ENCODE assay signal across 25 mouse cellular contexts in the genomic region with DNA sequence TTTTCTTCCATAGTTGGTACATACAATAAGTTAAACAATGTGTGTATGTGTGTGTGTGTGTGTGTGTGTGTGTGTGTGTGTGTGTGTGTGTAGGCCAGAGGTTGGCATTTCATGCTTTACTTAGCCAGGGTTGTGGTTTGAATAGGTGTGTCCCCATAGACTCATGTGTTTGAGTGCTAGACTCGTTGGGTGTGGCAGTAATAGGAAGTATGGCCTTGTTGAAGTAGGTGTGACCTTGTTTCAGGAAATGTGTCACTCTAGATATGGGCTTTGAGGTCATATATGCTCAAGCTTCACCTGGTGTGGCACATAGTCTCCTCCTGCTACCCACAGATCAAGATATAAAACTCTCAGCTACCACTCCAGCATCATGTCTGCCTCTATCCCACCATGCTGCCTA.
DNase-seq lines count a peak whose midpoint lies in the region; ATAC-seq and TF ChIP-seq lines count a peak whose summit lies in the region.
"Had no signal": no experiment of that assay in that cellular context is flagged by ENCODE, and none has a peak within 500 bp of the region (broad histone marks: within the 10 kb centered on the region; RNA-seq: fewer than 3 reads in every experiment).

No protein-coding gene starts in this region.

- peak; percentile 93 for ATAC-seq in stomach, postnatal 0 days (ENCODE audit: low FRiP score, low TSS enrichment)
- ATAC-seq in hindbrain, embryonic 11.5 days (ENCODE audit: low FRiP score): no peak
- ATAC-seq: CD4-positive, CD25-positive, alpha-beta regulatory T cell, adult 4 months; forebrain, embryonic 14.5 days; forebrain, embryonic 16.5 days had no signal

- peak; percentile 6 for DNase-seq in CH12.LX (ENCODE audit: extremely low read depth)
- DNase-seq in MEL-GATA-1-ER (ENCODE audit: extremely low read depth, low read depth): peak; percentile 7
- DNase-seq in stomach, postnatal 0 days (ENCODE audit: low spot score): no peak
- no peak for DNase-seq in kidney, adult 11 months
- DNase-seq in right cerebral cortex, postnatal 4 days: no peak
- no peak for DNase-seq in hindbrain, embryonic 11.5 days (ENCODE audit: low spot score)
- DNase-seq: adrenal gland, adult 2 months; adrenal gland, postnatal 10 days; adrenal gland, postnatal 25 days; B cell, adult 2 months; cerebellum, adult 11 months; cerebellum, adult 18-20 months; cerebellum, adult 8-10 months; cerebellum, adult 9-11 months; cerebellum, postnatal 14 days; cerebellum, postnatal 36 days; embryo, embryonic 11 days had no signal

- H3K79me2 ChIP-seq in CH12.LX (replicated peaks; ENCODE audit: control insufficient read depth, extremely low read depth, insufficient read depth, poor library complexity, severe bottlenecking): no peaks in the 10 kb centered on the region

- TF ChIP-seq POLR2A in CH12.LX (IDR thresholded peaks at IDR 0.05; ENCODE audit: low read depth, low read length): no peak

- in situ Hi-C loops in CH12.LX (cut with MboI; ENCODE audit: low pct_ligation_motif_present, low pct_unique_long_range_greater_than_20kb, low sequenced_read_pairs): no loop called here

- dilution Hi-C loops in CH12.LX (cut with MboI; ENCODE audit: extremely low pct_ligation_motif_present, extremely low pct_unique_long_range_greater_than_20kb, low sequenced_read_pairs): no loop called here

- H3K27ac ChIP-seq in CH12.LX (ENCODE audit: insufficient read depth, low read depth): no peak overlapping the region
- H3K27ac ChIP-seq in stomach, postnatal 0 days (replicated peaks): no peak overlapping the region
- H3K27ac ChIP-seq in hindbrain, embryonic 11.5 days (ENCODE audit: low read depth, low read length): no peak overlapping the region
- H3K27ac ChIP-seq: embryonic facial prominence, embryonic 13.5 days; embryonic facial prominence, embryonic 15.5 days; forebrain, embryonic 10.5 days; forebrain, embryonic 12.5 days had no signal

- TF ChIP-seq EP300 in CH12.LX (IDR thresholded peaks at IDR 0.05; ENCODE audit: low read length): no peak
- no peak for TF ChIP-seq EP300 in stomach, postnatal 0 days (optimal IDR thresholded peaks at IDR 0.05)

- H3K9me3 ChIP-seq in CH12.LX (replicated peaks; ENCODE audit: low read length): no peaks in the 10 kb centered on the region
- no peaks in the 10 kb centered on the region for H3K9me3 ChIP-seq in stomach, postnatal 0 days (ENCODE audit: control insufficient read depth, low read length)
- H3K9me3 ChIP-seq in hindbrain, embryonic 11.5 days (ENCODE audit: control insufficient read depth, low read length): no peaks in the 10 kb centered on the region
- H3K9me3 ChIP-seq: embryonic facial prominence, embryonic 13.5 days; embryonic facial prominence, embryonic 15.5 days; forebrain, embryonic 10.5 days; forebrain, embryonic 12.5 days had no signal

- no peak for TF ChIP-seq RAD21 in CH12.LX (IDR thresholded peaks at IDR 0.05; ENCODE audit: low read depth, low read length)

- H3K27me3 ChIP-seq in CH12.LX (replicated peaks): no peaks in the 10 kb centered on the region
- no peaks in the 10 kb centered on the region for H3K27me3 ChIP-seq in stomach, postnatal 0 days (ENCODE audit: control insufficient read depth, insufficient read depth, low read length)
- no peaks in the 10 kb centered on the region for H3K27me3 ChIP-seq in hindbrain, embryonic 11.5 days (ENCODE audit: control insufficient read depth, insufficient read depth, low read length)
- H3K27me3 ChIP-seq: embryonic facial prominence, embryonic 13.5 days; embryonic facial prominence, embryonic 15.5 days; forebrain, embryonic 12.5 days had no signal

- WGBS in stomach, postnatal 0 days: 41% methylated on average over 1 of the region's 1 CpGs
- WGBS in hindbrain, embryonic 11.5 days: 70% methylated on average over 1 of the region's 1 CpGs

- no peaks in the 10 kb centered on the region for H3K36me3 ChIP-seq in CH12.LX (replicated peaks in 1 of 2; ENCODE audit: control insufficient read depth in 1 of 2, insufficient read depth in 1 of 2, low read length in 1 of 2)
- no peaks in the 10 kb centered on the region for H3K36me3 ChIP-seq in stomach, postnatal 0 days (ENCODE audit: control insufficient read depth, insufficient read depth, low read length)
- no peaks in the 10 kb centered on the region for H3K36me3 ChIP-seq in hindbrain, embryonic 11.5 days (ENCODE audit: control insufficient read depth, insufficient read depth, low read length)
- H3K36me3 ChIP-seq: embryonic facial prominence, embryonic 13.5 days; embryonic facial prominence, embryonic 15.5 days; forebrain, embryonic 10.5 days; forebrain, embryonic 12.5 days had no signal

- no peak overlapping the region for H3K4me3 ChIP-seq in CH12.LX (replicated peaks in 1 of 3; ENCODE audit: low read depth in 2 of 3, low read length in 2 of 3, poor library complexity in 1 of 3)
- H3K4me3 ChIP-seq in stomach, postnatal 0 days (ENCODE audit: low read depth, low read length): no peak overlapping the region
- H3K4me3 ChIP-seq in hindbrain, embryonic 11.5 days (ENCODE audit: low read depth, low read length): no peak overlapping the region
- H3K4me3 ChIP-seq: embryonic facial prominence, embryonic 13.5 days; embryonic facial prominence, embryonic 15.5 days; erythroblast, embryonic 14.5 days; forebrain, embryonic 10.5 days; forebrain, embryonic 12.5 days had no signal

- no peak overlapping the region for H3K9ac ChIP-seq in CH12.LX (ENCODE audit: insufficient read depth, low read depth)
- no peak overlapping the region for H3K9ac ChIP-seq in stomach, postnatal 0 days (ENCODE audit: low read length)
- H3K9ac ChIP-seq in hindbrain, embryonic 11.5 days (ENCODE audit: low read depth, low read length): no peak overlapping the region
- H3K9ac ChIP-seq: embryonic facial prominence, embryonic 13.5 days; embryonic facial prominence, embryonic 15.5 days; forebrain, embryonic 12.5 days had no signal

- no peak overlapping the region for H3K4me2 ChIP-seq in CH12.LX (ENCODE audit: insufficient read depth, low read depth, poor library complexity, severe bottlenecking)
- H3K4me2 ChIP-seq in stomach, postnatal 0 days (replicated peaks; ENCODE audit: low read depth): no peak overlapping the region
- H3K4me2 ChIP-seq in hindbrain, embryonic 11.5 days (replicated peaks; ENCODE audit: low read depth, low read length): no peak overlapping the region
- H3K4me2 ChIP-seq: embryonic facial prominence, embryonic 13.5 days; embryonic facial prominence, embryonic 15.5 days; forebrain, embryonic 12.5 days had no signal

- TF ChIP-seq CTCF in CH12.LX (conservative IDR thresholded peaks at IDR 0.05 in 1 of 2, IDR thresholded peaks at IDR 0.05 in 1 of 2; ENCODE audit: low read depth in 2 of 2, low read length in 2 of 2): no peak
- no peak for TF ChIP-seq CTCF in stomach, postnatal 0 days (IDR thresholded peaks at IDR 0.05; ENCODE audit: low read depth)

- H3K4me1 ChIP-seq in CH12.LX (ENCODE audit: control insufficient read depth in 1 of 2, insufficient read depth in 2 of 2): no peaks in the 10 kb centered on the region
- H3K4me1 ChIP-seq in stomach, postnatal 0 days (replicated peaks; ENCODE audit: control insufficient read depth, insufficient read depth): no peaks in the 10 kb centered on the region
- H3K4me1 ChIP-seq in hindbrain, embryonic 11.5 days (replicated peaks; ENCODE audit: control insufficient read depth, insufficient read depth, low read length): no peaks in the 10 kb centered on the region
- H3K4me1 ChIP-seq: embryonic facial prominence, embryonic 13.5 days; embryonic facial prominence, embryonic 15.5 days; forebrain, embryonic 10.5 days; forebrain, embryonic 12.5 days had no signal

TF ChIP-seq in CH12.LX, 34 proteins besides CTCF, POLR2A, EP300 and RAD21:
- no peak for TF ChIP-seq IRF4 (IDR thresholded peaks at IDR 0.05; ENCODE audit: low read depth, low read length)
- TF ChIP-seq HCFC1 (IDR thresholded peaks at IDR 0.05; ENCODE audit: low read depth, low read length): no peak
- no peak for TF ChIP-seq MXI1 (IDR thresholded peaks at IDR 0.05; ENCODE audit: low read depth, low read length)
- no peak for TF ChIP-seq CHD2 (IDR thresholded peaks at IDR 0.05; ENCODE audit: low read length)
- no peak for TF ChIP-seq USF2 (conservative IDR thresholded peaks at IDR 0.05; ENCODE audit: low read depth, low read length)
- TF ChIP-seq MYC (IDR thresholded peaks at IDR 0.05; ENCODE audit: low read depth, low read length): no peak
- TF ChIP-seq SMC3 (IDR thresholded peaks at IDR 0.05; ENCODE audit: low read depth, low read length): no peak

Comparison
In these comparisons a context has a peak if more than half of its experiments do, and no peak if none do; other contexts are left out.
1. DNase-seq: peak in CH12.LX (single experiment) and MEL-GATA-1-ER (single experiment); none in stomach, postnatal 0 days (single experiment), kidney, adult 11 months (single experiment), right cerebral cortex, postnatal 4 days (single experiment) and hindbrain, embryonic 11.5 days (single experiment).